Comparison of ENCODE assay signal across 12 mouse cellular contexts in genomic region chr11:46343886-46344546, GRCm38 (mm10). TPM values are rescaled to one million over a fixed set of nuclear protein-coding genes. Genes with fewer than 3 reads are reported as not detected.
DNase-seq lines count a peak whose midpoint lies in the region; ATAC-seq lines count a peak whose summit lies in the region.
"Had no signal": no experiment of that assay in that cellular context is flagged by ENCODE, and none has a peak within 500 bp of the region (broad histone marks: within the 10 kb centered on the region; RNA-seq: fewer than 3 reads in every experiment).

No protein-coding gene starts in this region.

- DNase-seq in 416B (ENCODE audit: low read depth) (peak; percentile 90), MN1 (ENCODE audit: low spot score) (no peak)
- DNase-seq in B cell, adult 2 months = peak; percentile 72 to 78
- peak; percentile 17 for DNase-seq in skeletal muscle tissue, adult 2 months (ENCODE audit: low read depth, low spot score)
- DNase-seq in adrenal gland, postnatal 25 days = no peak
- no peak for DNase-seq in Muller cell, postnatal 12 days (ENCODE audit: inconsistent ontology term)
- DNase-seq in gastrocnemius, postnatal 4 days (ENCODE audit: low spot score in 2 of 2) = no peak
- DNase-seq: adrenal gland, postnatal 10 days; cerebellum, adult 11-12 months; embryo, embryonic 11 days; kidney, postnatal 14 days had no signal

- ATAC-seq in granulocyte monocyte progenitor cell, adult 5-6 weeks (replicated peaks; ENCODE audit: poor library complexity, severe bottlenecking) = peak; percentile 89

RNA-seq across cellular contexts. Expression of gene Cyfip2, which starts 31.4 kb away (rescaled TPM):
- 92.3 and 106 TPM in 2 replicates for total RNA-seq in granulocyte monocyte progenitor cell, adult 5-6 weeks (2014; fragmentation: Nextera tagmentation)
- total RNA-seq in granulocyte monocyte progenitor cell, adult 5-6 weeks (2017) = 43.2 and 55.8 TPM in 2 replicates
- 70.2 and 81.2 TPM in 2 replicates for total RNA-seq in adrenal gland, postnatal 25 days (2021)
- total RNA-seq in gastrocnemius, postnatal 4 days (2021) = 1 to 10 TPM; 2.1 to 2.3 TPM

RNA-seq across cellular contexts. Expression of gene Itk, which starts 45.3 kb away (rescaled TPM):
- total RNA-seq in granulocyte monocyte progenitor cell, adult 5-6 weeks (2014; fragmentation: Nextera tagmentation) = 0.28 TPM in 1 of 2 replicates, not detected in the other
- 0.21 and 0.26 TPM in 2 replicates for total RNA-seq in granulocyte monocyte progenitor cell, adult 5-6 weeks (2017)
- 0.30 TPM in 1 of 2 replicates, not detected in the other for total RNA-seq in adrenal gland, postnatal 25 days (2021)
- under 1 TPM; 0.22 to 0.23 TPM for total RNA-seq in gastrocnemius, postnatal 4 days (2021)

RNA-seq across cellular contexts. Expression of gene Fam71b, which starts 52.3 kb away (rescaled TPM):
- total RNA-seq in granulocyte monocyte progenitor cell, adult 5-6 weeks (2014; fragmentation: Nextera tagmentation) = 1.6 TPM in 1 of 2 replicates, not detected in the other
- total RNA-seq in granulocyte monocyte progenitor cell, adult 5-6 weeks (2017) = not detected in 2 replicates
- total RNA-seq in adrenal gland, postnatal 25 days (2021) = not detected in 2 replicates
- not detected for total RNA-seq in gastrocnemius, postnatal 4 days (2021)
- total RNA-seq: adrenal gland, postnatal 10 days had no signal

Comparison
In these comparisons a context has a peak if more than half of its experiments do, and no peak if none do; other contexts are left out.
1. DNase-seq: peak in 416B (single experiment), B cell, adult 2 months (2 of 2) and skeletal muscle tissue, adult 2 months (single experiment); none in adrenal gland, postnatal 25 days (single experiment), MN1 (single experiment), Muller cell, postnatal 12 days (single experiment) and gastrocnemius, postnatal 4 days (0 of 2).
2. RNA of gene Cyfip2, which starts 31.4 kb away (total RNA-seq): 43.2 to 106 TPM in granulocyte monocyte progenitor cell, adult 5-6 weeks and 70.2 to 81.2 TPM in adrenal gland, postnatal 25 days; 2.1 to 2.3 TPM in gastrocnemius, postnatal 4 days; every median in the first group is over 10 times any median in the second.